Mouse (Mus musculus) limb, embryonic 14.5 days (tissue): ENCODE measurements around the gene Umod. TPM values are rescaled to one million over a fixed set of nuclear protein-coding genes. Genes with fewer than 3 reads are reported as not detected.
A peak's percentile ranks its signal among the peaks of the same experiment; 100 is the strongest.

Experiments used
- ATAC-seq: fragments of 200-750 bp; cut with Nextera tagmentation; 2 replicates; pipeline ENCODE4 v1.8.0; 2017; ENCODE audit warnings: low read depth, moderate number of reproducible peaks, moderate TSS enrichment; ENCODE audit not compliant: low FRiP score
- DNase-seq: peaks from one replicate; pipeline ENCODE4 v3.0.0-alpha.2; 2015; ENCODE audit warnings: low spot score
- H3K27ac ChIP-seq: fragments of 300-500 bp; sonication (generic); replicated peaks from 2 replicates; pipeline ENCODE4 v1.5.1; 2014; ENCODE audit warnings: low read depth, mild to moderate bottlenecking, low read length, moderate library complexity, mixed read lengths
- H3K27me3 ChIP-seq: fragments of 300-500 bp; sonication (generic); 2 replicates; pipeline ENCODE4 v1.6.1; 2014; ENCODE audit warnings: low read length, mixed read lengths; ENCODE audit not compliant: control insufficient read depth, insufficient read depth
- H3K36me3 ChIP-seq: fragments of 300-500 bp; sonication (generic); 2 replicates; pipeline ENCODE4 v1.6.1; 2014; ENCODE audit warnings: mild to moderate bottlenecking, low read length, moderate library complexity, mixed read lengths; ENCODE audit not compliant: control insufficient read depth, insufficient read depth
- H3K4me1 ChIP-seq: fragments of 300-500 bp; sonication (generic); 2 replicates; pipeline ENCODE4 v1.6.1; 2014; ENCODE audit warnings: antibody characterized with exemption, low read length, mixed read lengths; ENCODE audit not compliant: control insufficient read depth, insufficient read depth
- H3K4me2 ChIP-seq: fragments of 300-500 bp; sonication (generic); replicated peaks from 2 replicates; pipeline ENCODE4 v1.6.1; 2014; ENCODE audit warnings: low read depth, mild to moderate bottlenecking, low read length, moderate library complexity; ENCODE audit not compliant: severe bottlenecking
- H3K4me3 ChIP-seq: fragments of 300-500 bp; sonication (generic); replicated peaks from 2 replicates; pipeline ENCODE4 v1.5.1; 2014; ENCODE audit warnings: low read length
- H3K9ac ChIP-seq: fragments of 300-500 bp; sonication (generic); 2 replicates; pipeline ENCODE4 v1.6.1; 2014; ENCODE audit warnings: mild to moderate bottlenecking, low read depth, low read length, moderate library complexity; ENCODE audit not compliant: severe bottlenecking
- H3K9me3 ChIP-seq: fragments of 300-500 bp; sonication (generic); 2 replicates; pipeline ENCODE4 v1.6.1; 2016; ENCODE audit warnings: low read length; ENCODE audit not compliant: control insufficient read depth
- POLR2A ChIP-seq: fragments of 200-500 bp; IDR thresholded peaks from 2 replicates; pipeline ENCODE4 v1.8.0; 2012; ENCODE audit warnings: inconsistent platforms, mild to moderate bottlenecking, moderate library complexity, borderline replicate concordance; ENCODE audit not compliant: insufficient read depth, insufficient read length; ENCODE audit errors: extremely low read depth
- whole genome bisulfite sequencing: fragments of 180-500 bp; shearing (Covaris S2); extraction: QIAGEN DNeasy Blood & Tissue Kit; methylation state at CpG from one replicate; pipeline ENCODE4 v1.1.7; 2014; 5-methylcytosine and 5-hydroxymethylcytosine counted together
- polyA plus RNA-seq, 2 experiments: library from polyadenylated mRNA; depleted of rRNA in 1 of 2; stranded (reverse) in 1 of 2; unstranded in 1 of 2; fragments of >200 nt; fragmentation: Nextera tagmentation in 1 of 2; extraction: Ambion mirVana in 1 of 2; gene quantifications; 2 replicates each; pipeline versions ENCODE4 v1.2.1 to v1.2.3; 2012 to 2014

Gene Umod
- polyA plus RNA-seq, 2 experiments = not detected

GRCm38 (mm10) chr7:119441938-119442337, 37.1 kb downstream of the Umod start:
- Histone ChIP-seq H3K4me3 (no peak overlapping the region), H3K27ac (no peak overlapping the region), H3K4me1 (no peaks in the 10 kb centered on the region), H3K9me3 (no peaks in the 10 kb centered on the region), H3K27me3 (no peaks in the 10 kb centered on the region), H3K9ac (no peak overlapping the region), H3K4me2 (no peak overlapping the region), H3K36me3 (no peaks in the 10 kb centered on the region)
- no peak for ATAC-seq
- DNase-seq = no peak
- no peak for TF ChIP-seq POLR2A
- WGBS = 86% methylated on average over 1 of the region's 1 CpGs

GRCm38 (mm10) chr7:119427180-119427616, 51.9 kb downstream of the Umod start:
- H3K9me3 ChIP-seq = no peaks in the 10 kb centered on the region
- no peak overlapping the region for H3K27ac ChIP-seq
- H3K27me3 ChIP-seq = no peaks in the 10 kb centered on the region
- no peak overlapping the region for H3K4me3 ChIP-seq
- no peak overlapping the region for H3K4me2 ChIP-seq
- no peak overlapping the region for H3K9ac ChIP-seq
- H3K4me1 ChIP-seq = no peaks in the 10 kb centered on the region
- DNase-seq (peak; percentile 16), ATAC-seq (no peak)
- no peaks in the 10 kb centered on the region for H3K36me3 ChIP-seq
- 21% methylated on average over 6 of the region's 6 CpGs for WGBS
- TF ChIP-seq POLR2A = no peak

- DNase-seq (no peak), ATAC-seq (no peak)
- Histone ChIP-seq H3K27me3 (no peaks in the 10 kb centered on the region), H3K9ac (no peak overlapping the region), H3K9me3 (no peaks in the 10 kb centered on the region), H3K4me2 (no peak overlapping the region), H3K27ac (no peak overlapping the region), H3K4me1 (no peaks in the 10 kb centered on the region), H3K36me3 (no peaks in the 10 kb centered on the region), H3K4me3 (no peak overlapping the region)
- WGBS = 27% methylated on average over 2 of the region's 2 CpGs
- no peak for TF ChIP-seq POLR2A
Measured at GRCm38 (mm10) chr7:119420730-119421129, 58.4 kb downstream of the Umod start.

GRCm38 (mm10) chr7:119418523-119418922, 60.6 kb downstream of the Umod start:
- ATAC-seq = no peak
- 55% methylated on average over 1 of the region's 1 CpGs for WGBS
- Histone ChIP-seq H3K36me3 (no peaks in the 10 kb centered on the region), H3K27ac (no peak overlapping the region), H3K4me3 (no peak overlapping the region), H3K9ac (no peak overlapping the region), H3K9me3 (no peaks in the 10 kb centered on the region), H3K27me3 (no peaks in the 10 kb centered on the region), H3K4me2 (no peak overlapping the region), H3K4me1 (no peaks in the 10 kb centered on the region)
- DNase-seq = no peak
- TF ChIP-seq POLR2A = no peak

Other genes starting within 250 kb of the Umod start
- not detected in 2 replicates for gene Gp2, start 20.0 kb downstream of the Umod start, polyA plus RNA-seq (2012; rRNA removed)
- not detected in 2 replicates for gene Gp2, start 20.0 kb downstream of the Umod start, polyA plus RNA-seq (2014; fragmentation: Nextera tagmentation; extraction: Ambion mirVana)
- not detected in 2 replicates for gene Acsm5, start 40.2 kb upstream of the Umod start, polyA plus RNA-seq (2012; rRNA removed)
- gene Acsm5, start 40.2 kb upstream of the Umod start, polyA plus RNA-seq (2014; fragmentation: Nextera tagmentation; extraction: Ambion mirVana) = not detected in 2 replicates
- gene Pdilt, start 44.2 kb upstream of the Umod start, polyA plus RNA-seq (2012; rRNA removed) = not detected in 2 replicates
- gene Pdilt, start 44.2 kb upstream of the Umod start, polyA plus RNA-seq (2014; fragmentation: Nextera tagmentation; extraction: Ambion mirVana) = not detected in 2 replicates
- gene Acsm2, start 75.1 kb upstream of the Umod start, polyA plus RNA-seq (2012; rRNA removed) = not detected in 2 replicates
- gene Acsm2, start 75.1 kb upstream of the Umod start, polyA plus RNA-seq (2014; fragmentation: Nextera tagmentation; extraction: Ambion mirVana) = not detected in 2 replicates
- 0.03 TPM in 1 of 2 replicates, not detected in the other for gene Acsm1, start 127.7 kb upstream of the Umod start, polyA plus RNA-seq (2012; rRNA removed)
- not detected in 2 replicates for gene Acsm1, start 127.7 kb upstream of the Umod start, polyA plus RNA-seq (2014; fragmentation: Nextera tagmentation; extraction: Ambion mirVana)
- not detected in 2 replicates for gene Acsm4, start 210.7 kb upstream of the Umod start, polyA plus RNA-seq (2012; rRNA removed)
- gene Acsm4, start 210.7 kb upstream of the Umod start, polyA plus RNA-seq (2014; fragmentation: Nextera tagmentation; extraction: Ambion mirVana) = not detected in 2 replicates
- 38.9 and 43.6 TPM in 2 replicates for gene Thumpd1, start 241.5 kb upstream of the Umod start, polyA plus RNA-seq (2012; rRNA removed)
- gene Thumpd1, start 241.5 kb upstream of the Umod start, polyA plus RNA-seq (2014; fragmentation: Nextera tagmentation; extraction: Ambion mirVana) = 76.5 and 81.3 TPM in 2 replicates